Mouse (Mus musculus): ENCODE measurements at regions not wholly inside any gene's neighbourhood (a gene's known extent, or its start where the extent isn't known, plus 50 kb on each side); places are given as distances from the start of the nearest gene placed in this dataset.
A peak's percentile ranks its signal among the peaks of the same experiment; 100 is the strongest.

- Histone ChIP-seq H3K27ac (ENCODE audit: insufficient read depth, low read depth, low read length) (no peak overlapping the region), H3K4me1 (ENCODE audit: control insufficient read depth, insufficient read depth, low read length) (peaks cover 5% of the 10 kb centered on the region), H3K4me3 (ENCODE audit: insufficient read depth, low read depth, low read length) (no peak overlapping the region)
- no peak for TF ChIP-seq POLR2A (IDR thresholded peaks at IDR 0.05; ENCODE audit: insufficient read depth, low read depth, low read length)
- no peak for TF ChIP-seq CTCF (IDR thresholded peaks at IDR 0.05; ENCODE audit: insufficient read depth, low read depth, low read length)
- 94% methylated on average over 3 of the region's 3 CpGs for WGBS
Observed at GRCm38 (mm10) chr6:50770481-50770880, 116.2 kb upstream of the Npvf start.

GRCm38 (mm10) chr6:50775637-50776036 is 121.4 kb upstream of the Npvf start:
- no peak for TF ChIP-seq POLR2A (IDR thresholded peaks at IDR 0.05; ENCODE audit: insufficient read depth, low read depth, low read length)
- no peak for TF ChIP-seq CTCF (IDR thresholded peaks at IDR 0.05; ENCODE audit: insufficient read depth, low read depth, low read length)
- 72% methylated on average over 4 of the region's 4 CpGs for WGBS
- H3K4me3 ChIP-seq (ENCODE audit: insufficient read depth, low read depth, low read length), result no peak overlapping the region
- H3K27ac ChIP-seq (ENCODE audit: insufficient read depth, low read depth, low read length), result peak overlapping the region; percentile 92
- H3K4me1 ChIP-seq (ENCODE audit: control insufficient read depth, insufficient read depth, low read length), result peaks cover 8% of the 10 kb centered on the region

- H3K4me3 ChIP-seq (ENCODE audit: insufficient read depth, low read depth, low read length), result no peak overlapping the region
Observed at GRCm38 (mm10) chr6:50776236-50776832, 122.1 kb upstream of the Npvf start.

GRCm38 (mm10) chr6:50776931-50777495 is 122.8 kb upstream of the Npvf start:
- H3K4me3 ChIP-seq (ENCODE audit: insufficient read depth, low read depth, low read length), result no peak overlapping the region
- WGBS, result 8% methylated on average over 10 of the region's 10 CpGs
- peak overlapping the region; percentile 92 for H3K27ac ChIP-seq (ENCODE audit: insufficient read depth, low read depth, low read length)

More at GRCm38 (mm10) chr6:50776236-50776832, 122.1 kb upstream of the Npvf start:
- peak overlapping the region; percentile 92 for H3K27ac ChIP-seq (ENCODE audit: insufficient read depth, low read depth, low read length)
- TF ChIP-seq CTCF (IDR thresholded peaks at IDR 0.05; ENCODE audit: insufficient read depth, low read depth, low read length) (no peak), POLR2A (IDR thresholded peaks at IDR 0.05; ENCODE audit: insufficient read depth, low read depth, low read length) (no peak)
- WGBS, result 42% methylated on average over 11 of the region's 11 CpGs
- H3K4me1 ChIP-seq (ENCODE audit: control insufficient read depth, insufficient read depth, low read length), result peaks cover 8% of the 10 kb centered on the region

GRCm38 (mm10) chr6:50777827-50778226 is 123.6 kb upstream of the Npvf start:
- Histone ChIP-seq H3K27ac (ENCODE audit: insufficient read depth, low read depth, low read length) (peak overlapping the region; percentile 92), H3K4me3 (ENCODE audit: insufficient read depth, low read depth, low read length) (no peak overlapping the region), H3K4me1 (ENCODE audit: control insufficient read depth, insufficient read depth, low read length) (peaks cover 8% of the 10 kb centered on the region)
- 48% methylated on average over 4 of the region's 4 CpGs for WGBS
- no peak for TF ChIP-seq CTCF (IDR thresholded peaks at IDR 0.05; ENCODE audit: insufficient read depth, low read depth, low read length)
- no peak for TF ChIP-seq POLR2A (IDR thresholded peaks at IDR 0.05; ENCODE audit: insufficient read depth, low read depth, low read length)

More at GRCm38 (mm10) chr6:50776931-50777495, 122.8 kb upstream of the Npvf start:
- peaks cover 8% of the 10 kb centered on the region for H3K4me1 ChIP-seq (ENCODE audit: control insufficient read depth, insufficient read depth, low read length)
- TF ChIP-seq CTCF (IDR thresholded peaks at IDR 0.05; ENCODE audit: insufficient read depth, low read depth, low read length) (no peak), POLR2A (IDR thresholded peaks at IDR 0.05; ENCODE audit: insufficient read depth, low read depth, low read length) (no peak)

- TF ChIP-seq POLR2A (IDR thresholded peaks at IDR 0.05; ENCODE audit: insufficient read depth, low read depth, low read length), result no peak
- TF ChIP-seq CTCF (IDR thresholded peaks at IDR 0.05; ENCODE audit: insufficient read depth, low read depth, low read length), result no peak
- Histone ChIP-seq H3K4me3 (ENCODE audit: insufficient read depth, low read depth, low read length) (no peak overlapping the region), H3K4me1 (ENCODE audit: control insufficient read depth, insufficient read depth, low read length) (peaks cover 10% of the 10 kb centered on the region), H3K27ac (ENCODE audit: insufficient read depth, low read depth, low read length) (no peak overlapping the region)
- 91% methylated on average over 3 of the region's 3 CpGs for WGBS
Observed at GRCm38 (mm10) chr6:50780677-50781076, 126.4 kb upstream of the Npvf start.

GRCm38 (mm10) chr6:50781271-50781670 is 127.0 kb upstream of the Npvf start:
- Histone ChIP-seq H3K4me1 (ENCODE audit: control insufficient read depth, insufficient read depth, low read length) (peaks cover 7% of the 10 kb centered on the region), H3K27ac (ENCODE audit: insufficient read depth, low read depth, low read length) (no peak overlapping the region), H3K4me3 (ENCODE audit: insufficient read depth, low read depth, low read length) (no peak overlapping the region)
- TF ChIP-seq POLR2A (IDR thresholded peaks at IDR 0.05; ENCODE audit: insufficient read depth, low read depth, low read length) (no peak), CTCF (IDR thresholded peaks at IDR 0.05; ENCODE audit: insufficient read depth, low read depth, low read length) (no peak)
- whole genome bisulfite sequencing, result 95% methylated on average over 10 of the region's 10 CpGs

GRCm38 (mm10) chr6:50782221-50782620 is 128.0 kb upstream of the Npvf start:
- TF ChIP-seq CTCF (IDR thresholded peaks at IDR 0.05; ENCODE audit: insufficient read depth, low read depth, low read length) (no peak), POLR2A (IDR thresholded peaks at IDR 0.05; ENCODE audit: insufficient read depth, low read depth, low read length) (no peak)
- Histone ChIP-seq H3K4me1 (ENCODE audit: control insufficient read depth, insufficient read depth, low read length) (peaks cover 7% of the 10 kb centered on the region), H3K4me3 (ENCODE audit: insufficient read depth, low read depth, low read length) (no peak overlapping the region), H3K27ac (ENCODE audit: insufficient read depth, low read depth, low read length) (no peak overlapping the region)
- 93% methylated on average over 2 of the region's 2 CpGs for WGBS

GRCm38 (mm10) chr6:50783494-50783893 is 129.3 kb upstream of the Npvf start:
- Histone ChIP-seq H3K27ac (ENCODE audit: insufficient read depth, low read depth, low read length) (0 out of 2 replicates have a peak overlapping the region, but pooled peaks have one; percentile 9), H3K4me3 (ENCODE audit: insufficient read depth, low read depth, low read length) (no peak overlapping the region), H3K4me1 (ENCODE audit: control insufficient read depth, insufficient read depth, low read length) (peaks cover 7% of the 10 kb centered on the region)
- TF ChIP-seq POLR2A (IDR thresholded peaks at IDR 0.05; ENCODE audit: insufficient read depth, low read depth, low read length) (no peak), CTCF (IDR thresholded peaks at IDR 0.05; ENCODE audit: insufficient read depth, low read depth, low read length) (no peak)
- 33% methylated on average over 10 of the region's 10 CpGs for WGBS
